Mouse (Mus musculus): ENCODE data around the gene Kcns1. TPM values are rescaled to one million over a fixed set of nuclear protein-coding genes. Genes with fewer than 3 reads are reported as not detected.

The Kcns1 gene
- total RNA-seq, 2 experiments from 2014 or later: 0.10 TPM; not detected in 1

GRCm38 (mm10) chr2:164126533-164126955 lies 44.4 kb downstream of the Kcns1 start:
- DNase-seq: peak; percentile 30 to 42

- no peak for DNase-seq
Measured at GRCm38 (mm10) chr2:164123169-164123766, 47.6 kb downstream of the Kcns1 start.

- no peak for DNase-seq
Measured at GRCm38 (mm10) chr2:164119503-164119902, 51.4 kb downstream of the Kcns1 start.

- no peak for DNase-seq
Measured at GRCm38 (mm10) chr2:164115531-164115930, 55.4 kb downstream of the Kcns1 start.

GRCm38 (mm10) chr2:164114051-164114450 lies 56.9 kb downstream of the Kcns1 start:
- peak in 1 of 2 experiments; percentile 22 for DNase-seq

Other genes starting within 250 kb of the Kcns1 start
- 10 to 100 TPM; 75.9 to 82.7 TPM for gene Ywhab, start 176.2 kb downstream of the Kcns1 start, total RNA-seq (2021)
- under 1 TPM; 0.57 to 0.62 TPM for gene Pabpc1l, start 145.7 kb downstream of the Kcns1 start, total RNA-seq (2021)
- gene Stk4, start 100.8 kb downstream of the Kcns1 start, total RNA-seq (2021): 10 to 100 TPM; 12.9 to 20.0 TPM
- 10 to 100 TPM; 21.6 to 21.7 TPM for gene Tomm34, start 99.9 kb downstream of the Kcns1 start, total RNA-seq (2021)
- gene Wfdc5, start 11.6 kb upstream of the Kcns1 start, total RNA-seq (2021): not detected
- not detected for gene Wfdc12, start 19.5 kb upstream of the Kcns1 start, total RNA-seq (2021)
- gene Wfdc15a, start 29.0 kb upstream of the Kcns1 start, total RNA-seq (2021): not detected
- not detected for gene Wfdc15b, start 50.5 kb upstream of the Kcns1 start, total RNA-seq (2021)
- gene Svs2, start 67.4 kb upstream of the Kcns1 start, total RNA-seq (2021): not detected
- gene Svs3b, start 85.5 kb upstream of the Kcns1 start, total RNA-seq (2021): not detected
- gene Svs4, start 107.3 kb upstream of the Kcns1 start, total RNA-seq (2021): not detected
- gene Svs3a, start 118.2 kb upstream of the Kcns1 start, total RNA-seq (2021): not detected
- not detected for gene Svs6, start 145.6 kb upstream of the Kcns1 start, total RNA-seq (2021)
- gene Svs5, start 161.6 kb upstream of the Kcns1 start, total RNA-seq (2021): not detected
- 10 to 100 TPM; 12.2 to 21.3 TPM for gene Slpi, start 218.0 kb upstream of the Kcns1 start, total RNA-seq (2021)
- gene Rbpjl, start 232.0 kb upstream of the Kcns1 start, total RNA-seq (2021): not detected
- gene Matn4, start 234.0 kb upstream of the Kcns1 start, total RNA-seq (2021): under 1 TPM; 0.36 to 0.45 TPM